Mouse (Mus musculus): ENCODE measurements around the gene Vegfb.

The Vegfb gene

DNA sequence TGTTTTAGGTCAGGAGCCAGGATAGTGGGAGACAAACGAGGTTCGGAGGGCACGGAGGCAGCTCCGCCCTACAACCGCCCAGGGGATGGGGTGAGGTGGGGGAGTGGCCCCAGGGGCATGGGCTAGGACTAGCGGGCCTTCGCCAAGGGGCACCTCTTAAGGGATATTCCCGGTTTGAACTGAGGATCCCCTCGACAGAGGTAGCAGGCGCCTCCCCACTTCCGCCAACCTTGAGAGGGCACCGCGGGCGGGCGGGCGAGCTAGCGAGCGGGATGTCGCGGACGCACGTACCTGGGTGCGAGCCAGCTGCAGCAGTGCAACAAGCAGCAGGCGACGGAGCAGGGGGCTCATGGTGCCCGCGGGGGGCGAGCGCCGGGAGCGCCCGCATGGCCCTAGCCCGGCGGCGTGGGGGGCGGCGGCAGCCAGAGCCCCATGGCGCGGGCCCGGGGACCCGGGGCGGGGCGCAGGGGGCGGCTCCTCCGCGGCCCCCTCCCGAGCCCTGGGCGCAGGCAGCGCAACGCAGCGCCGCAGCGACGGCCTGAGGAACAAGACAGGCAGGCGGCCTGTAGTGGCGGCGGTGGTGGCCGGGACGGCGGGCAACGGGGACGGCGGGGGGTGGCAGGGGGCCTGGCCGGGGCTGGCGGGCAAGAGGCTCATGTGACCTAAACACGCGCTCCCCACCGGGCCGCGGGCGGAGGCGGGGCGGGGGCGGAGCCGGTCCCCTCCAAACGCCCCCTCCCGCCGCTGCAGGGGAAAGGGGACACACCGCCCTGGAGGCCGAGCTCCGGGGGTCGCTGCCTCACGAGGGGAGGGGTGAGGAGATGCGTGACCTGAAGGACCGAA, at the start of gene Vegfb:
Gene Vegfb (minus strand): TSS at position 591 of the 843 bp plus-strand sequence.
- DNase-seq (ENCODE audit: extremely low spot score) = peak; percentile 81

DNA sequence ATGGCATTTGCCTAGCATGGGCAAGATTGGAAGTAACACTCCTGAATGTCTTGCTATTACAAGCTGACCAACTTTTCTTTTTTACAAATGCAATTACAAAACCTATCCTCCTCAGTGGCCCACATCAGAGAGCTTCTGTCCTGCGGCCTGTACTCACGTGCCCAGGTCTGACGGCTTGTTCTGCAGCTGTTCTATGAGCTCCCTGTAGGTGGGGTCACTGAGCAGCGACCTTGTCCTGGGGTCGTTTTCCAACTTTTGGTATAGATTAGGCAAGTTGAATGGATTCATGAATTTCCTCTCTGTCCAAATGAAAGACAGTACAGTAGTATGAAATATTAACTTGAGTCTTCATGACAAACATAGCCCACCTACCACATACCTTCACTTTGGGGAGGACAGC, 46.6 kb upstream of the Vegfb start:
- DNase-seq (ENCODE audit: extremely low spot score) = no peak

DNA sequence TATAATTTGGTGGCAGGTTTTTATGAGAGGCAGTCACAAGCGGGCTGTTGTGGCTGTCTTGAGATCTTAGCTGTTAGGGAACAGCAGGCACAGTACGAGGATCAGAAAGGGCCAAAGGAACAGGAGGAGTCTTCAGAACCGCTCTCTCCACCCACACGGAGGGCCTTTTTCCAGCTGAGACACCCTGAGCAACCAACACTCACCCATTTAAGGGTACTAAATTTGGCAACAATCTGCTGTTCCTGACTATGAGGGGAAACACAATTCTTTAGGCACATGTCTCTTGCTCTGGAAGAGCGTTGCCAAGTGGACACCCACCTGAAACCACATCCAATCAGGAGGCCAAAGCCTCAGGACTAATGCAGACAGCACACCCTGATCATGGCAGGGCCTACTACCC, 42.1 kb upstream of the Vegfb start:
- no peak for DNase-seq (ENCODE audit: extremely low spot score)

DNA sequence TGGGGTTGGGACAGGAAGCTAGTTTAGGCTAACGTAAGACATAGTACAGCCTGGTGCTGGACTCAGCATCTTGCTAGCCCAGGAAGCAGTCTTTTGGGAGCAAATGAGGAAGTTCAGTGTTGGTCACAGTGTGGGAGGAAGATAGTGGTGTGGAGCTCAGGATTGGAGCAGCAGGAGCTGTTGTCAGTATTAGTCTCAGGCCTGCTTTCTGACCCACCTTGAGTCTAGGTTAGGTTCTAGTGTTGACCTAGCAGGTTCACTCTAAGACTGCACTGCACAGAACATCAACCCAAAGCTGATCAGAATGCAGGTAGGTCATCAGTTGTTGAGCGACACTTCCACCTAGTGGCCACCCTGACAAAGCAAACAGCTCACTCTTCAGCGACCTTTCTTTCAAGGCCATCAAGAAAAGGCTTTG, 32.8 kb upstream of the Vegfb start:
- DNase-seq (ENCODE audit: extremely low spot score) = no peak

DNA sequence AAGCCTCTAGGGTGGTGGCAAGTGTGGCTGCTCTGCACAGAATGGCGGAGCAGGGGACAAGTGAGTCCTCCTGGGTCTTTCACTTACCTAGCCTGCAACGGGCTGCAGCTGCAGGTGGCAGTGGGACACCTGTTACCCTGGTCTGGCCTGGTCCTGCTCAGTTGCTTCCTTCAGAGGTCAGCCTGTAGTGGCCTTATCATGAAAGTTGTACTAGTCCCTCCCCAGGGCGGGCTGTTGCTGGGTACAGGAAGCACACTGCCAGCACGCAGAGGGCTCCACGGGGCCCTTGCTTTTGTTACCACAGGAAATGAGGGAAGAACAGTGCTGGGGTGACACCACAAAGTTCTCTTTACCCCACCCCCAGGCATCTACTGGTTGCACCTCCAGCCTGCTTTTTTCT, 31.7 kb upstream of the Vegfb start, which contains the start of gene Fermt3:
Gene Fermt3 (minus strand): TSS at position 279 of the 400 bp plus-strand sequence.
- no peak for DNase-seq (ENCODE audit: extremely low spot score)

DNA sequence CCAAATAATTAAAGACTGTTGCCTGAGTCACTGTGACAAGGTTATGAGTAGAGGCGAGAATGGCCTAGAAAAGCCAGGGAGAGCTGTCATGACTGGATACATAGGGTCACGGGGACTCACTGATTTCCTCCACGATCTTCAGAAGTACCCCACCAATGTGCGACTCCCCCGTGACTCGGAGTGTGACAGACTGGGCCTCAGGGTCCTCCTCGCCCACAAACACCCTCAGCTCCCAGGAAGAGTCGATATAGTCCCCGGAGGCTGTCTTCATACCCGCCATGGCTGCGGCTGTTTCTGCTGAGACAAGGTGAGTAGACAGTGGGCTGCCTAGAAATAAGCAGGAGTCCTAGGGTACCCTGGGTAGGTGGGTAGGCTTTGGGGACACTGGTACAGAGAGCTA, 31.1 kb upstream of the Vegfb start:
- no peak for DNase-seq (ENCODE audit: extremely low spot score)

DNA sequence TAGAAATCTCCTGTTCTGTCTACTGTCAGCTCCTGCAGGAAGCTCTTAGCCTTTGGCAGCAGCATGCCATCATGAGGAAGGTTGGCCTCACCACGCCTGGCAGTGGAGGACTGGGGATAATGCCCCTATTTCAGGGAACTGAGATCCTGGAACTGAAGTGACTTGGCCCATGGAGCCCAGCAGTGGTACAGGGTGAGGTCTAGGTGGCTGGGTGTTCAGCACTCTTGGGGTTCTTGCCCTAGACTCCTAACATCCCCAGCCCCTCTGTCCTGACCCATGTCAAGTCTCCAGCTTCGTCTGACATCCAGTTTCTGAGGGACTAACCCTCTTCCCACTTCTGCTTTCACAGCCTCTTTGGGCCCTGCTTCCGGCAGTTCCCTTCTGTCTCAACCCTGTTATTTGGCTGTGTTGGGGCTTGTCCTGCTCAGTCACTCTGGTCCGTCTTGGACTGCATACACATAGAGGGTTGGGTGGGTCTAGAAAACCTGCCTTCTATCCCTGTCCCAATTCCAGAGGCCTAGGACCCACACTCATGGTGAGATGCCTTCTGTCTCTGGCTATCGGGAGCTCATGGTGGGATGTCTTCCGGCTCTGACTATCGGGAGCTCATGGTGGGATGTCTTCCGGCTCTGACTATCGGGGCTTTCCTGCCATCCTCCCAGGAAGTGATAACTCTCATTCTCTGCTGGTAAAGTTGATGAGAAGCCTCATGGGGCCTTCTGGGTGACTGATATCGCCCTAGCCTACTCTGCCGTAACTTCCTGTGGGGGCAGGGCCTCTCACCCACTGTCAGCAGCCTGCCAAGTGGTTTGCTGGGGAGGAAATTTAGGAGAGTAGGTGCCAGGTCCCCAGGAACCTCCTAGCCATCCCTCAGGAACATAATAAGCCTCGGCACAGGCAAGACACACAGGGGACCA, 30.3 kb upstream of the Vegfb start:
- no peak for DNase-seq (ENCODE audit: extremely low spot score)

DNA sequence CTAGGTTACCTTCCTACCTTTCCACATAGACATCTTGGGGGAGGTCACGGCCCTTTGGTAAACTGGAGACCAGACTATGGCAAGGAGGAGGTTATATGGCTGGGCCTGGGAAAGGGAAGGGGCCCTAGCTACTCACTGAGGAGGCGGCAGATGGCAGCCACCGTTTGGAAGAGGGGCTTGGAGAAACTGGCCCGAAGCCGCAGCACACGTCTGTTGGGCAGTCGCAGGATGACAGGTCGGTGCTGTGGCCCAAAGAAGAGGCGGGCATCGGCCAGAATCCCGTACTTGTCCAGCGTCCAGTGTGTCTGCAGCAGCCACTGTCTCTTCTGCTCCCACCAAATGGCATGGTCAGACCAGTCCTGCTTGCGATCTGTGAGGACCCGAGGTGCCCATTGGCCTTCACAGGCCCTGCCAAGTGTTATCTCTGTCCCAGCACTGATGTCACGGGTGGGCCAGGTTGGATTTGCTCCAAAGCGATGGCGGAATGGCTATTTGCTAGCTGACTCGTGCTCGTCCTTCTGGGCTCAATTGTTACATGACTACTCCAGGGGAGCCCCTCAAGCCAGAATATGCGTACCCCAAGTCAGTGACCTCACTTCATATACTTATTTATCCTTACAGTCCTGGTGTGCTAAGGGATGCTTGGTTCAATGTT, 27.2 kb upstream of the Vegfb start:
- DNase-seq (ENCODE audit: extremely low spot score) = no peak

DNA sequence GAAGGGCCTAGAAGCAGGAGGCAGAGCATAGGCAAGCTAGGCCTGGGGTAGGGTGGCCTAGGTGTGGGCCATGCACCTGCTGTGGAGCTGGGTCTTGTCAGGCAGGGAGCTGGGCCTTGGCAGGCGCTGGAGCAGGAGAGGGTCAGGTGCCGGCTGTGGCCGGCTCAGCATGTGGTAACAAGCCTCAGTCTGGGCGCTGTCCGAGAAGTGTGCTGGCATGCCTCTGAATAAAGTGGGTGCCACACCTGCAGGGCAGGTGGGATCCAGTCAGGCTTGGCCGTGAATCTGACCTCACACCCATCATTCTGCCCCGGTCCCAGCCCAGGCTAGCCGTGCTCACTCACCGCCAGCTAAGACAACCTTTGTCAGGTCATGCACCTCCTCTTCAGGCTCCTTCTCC, 26.5 kb upstream of the Vegfb start:
- no peak for DNase-seq (ENCODE audit: extremely low spot score)

DNA sequence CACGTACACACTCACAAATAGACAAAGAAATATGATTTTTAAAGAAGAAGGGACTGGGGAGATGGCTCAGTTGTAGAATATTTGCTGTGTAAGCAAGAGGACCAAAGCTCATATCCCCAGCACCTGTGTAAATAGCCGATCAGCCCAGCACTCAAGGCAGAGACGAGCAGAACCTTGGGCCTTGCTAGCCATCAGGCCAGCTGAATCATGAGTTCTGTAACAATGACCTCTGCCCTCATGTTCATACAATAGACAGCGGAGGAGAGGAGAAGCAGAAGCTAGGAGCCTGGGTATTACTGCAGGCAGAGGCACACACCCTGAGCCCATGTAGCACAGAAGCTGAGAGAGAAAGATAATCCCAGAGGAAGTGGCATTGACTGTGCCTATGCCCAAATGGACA, 25.0 kb upstream of the Vegfb start:
- no peak for DNase-seq (ENCODE audit: extremely low spot score)

DNA sequence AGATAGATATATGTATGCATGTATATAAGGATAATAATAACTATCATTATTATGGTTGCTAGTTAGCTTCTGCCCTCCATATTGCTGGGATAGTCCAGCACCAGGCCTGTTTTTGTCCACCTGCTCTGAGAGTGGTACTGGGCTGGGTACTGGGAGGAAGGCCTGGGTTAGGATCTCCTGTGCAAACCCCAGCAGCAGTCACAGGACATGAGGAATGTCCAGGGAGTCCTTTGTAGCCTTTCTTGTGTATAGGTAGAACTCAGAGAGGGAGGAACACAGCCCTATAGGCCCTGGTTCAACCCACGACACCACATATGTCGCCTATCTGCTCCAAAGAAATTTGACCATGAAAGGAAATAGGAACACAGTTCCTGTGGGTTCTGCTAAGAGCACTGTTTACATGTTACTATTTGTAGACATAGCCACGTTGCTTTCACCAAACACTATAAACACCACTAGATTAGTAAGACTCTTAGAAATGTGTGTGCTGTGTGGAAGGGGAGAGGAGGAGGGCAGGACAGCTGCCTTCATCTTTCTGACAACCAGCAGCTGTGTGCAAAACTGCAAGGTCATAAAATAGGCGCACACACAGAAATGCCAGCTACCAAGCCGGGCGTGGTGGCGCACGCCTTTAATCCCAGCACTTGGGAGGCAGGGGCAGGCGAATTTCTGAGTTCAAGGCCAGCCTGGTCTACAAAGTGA, 19.6 kb upstream of the Vegfb start:
- no peak for DNase-seq (ENCODE audit: extremely low spot score)

DNA sequence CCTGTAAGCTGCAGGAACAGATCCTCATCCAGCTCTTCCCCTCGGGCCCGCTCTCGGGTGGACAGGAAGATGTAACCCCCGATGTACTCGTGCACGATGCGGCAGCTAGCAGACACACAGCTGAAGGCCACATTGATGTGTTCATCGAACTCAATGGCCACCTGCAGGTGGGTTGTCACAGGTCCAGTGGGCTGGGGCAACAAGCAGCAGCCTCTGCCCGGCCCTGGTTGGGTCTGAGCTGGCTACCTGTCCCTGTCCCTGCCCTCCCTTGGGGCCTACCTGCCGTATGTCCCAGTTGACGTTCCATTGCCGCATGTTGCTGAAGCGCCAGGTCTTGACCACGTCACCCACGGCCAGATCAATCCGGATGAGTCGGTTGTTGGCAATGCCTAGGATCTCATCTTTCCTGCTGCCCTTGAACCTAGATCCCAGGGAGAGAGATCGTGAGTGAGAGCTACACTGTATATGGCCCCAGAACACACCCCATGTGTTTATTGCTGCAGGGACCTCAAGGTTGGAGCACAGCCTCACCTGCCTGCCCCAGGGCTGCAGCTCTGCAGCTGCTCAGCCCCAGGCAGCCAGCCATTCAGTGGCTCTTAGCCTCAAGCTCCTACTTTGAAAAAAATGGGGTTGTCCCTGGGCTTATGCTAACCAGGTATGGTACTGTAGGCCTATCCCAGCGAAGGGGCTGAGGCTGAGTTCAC, 12.1 kb upstream of the Vegfb start:
- DNase-seq (ENCODE audit: extremely low spot score) = no peak

DNA sequence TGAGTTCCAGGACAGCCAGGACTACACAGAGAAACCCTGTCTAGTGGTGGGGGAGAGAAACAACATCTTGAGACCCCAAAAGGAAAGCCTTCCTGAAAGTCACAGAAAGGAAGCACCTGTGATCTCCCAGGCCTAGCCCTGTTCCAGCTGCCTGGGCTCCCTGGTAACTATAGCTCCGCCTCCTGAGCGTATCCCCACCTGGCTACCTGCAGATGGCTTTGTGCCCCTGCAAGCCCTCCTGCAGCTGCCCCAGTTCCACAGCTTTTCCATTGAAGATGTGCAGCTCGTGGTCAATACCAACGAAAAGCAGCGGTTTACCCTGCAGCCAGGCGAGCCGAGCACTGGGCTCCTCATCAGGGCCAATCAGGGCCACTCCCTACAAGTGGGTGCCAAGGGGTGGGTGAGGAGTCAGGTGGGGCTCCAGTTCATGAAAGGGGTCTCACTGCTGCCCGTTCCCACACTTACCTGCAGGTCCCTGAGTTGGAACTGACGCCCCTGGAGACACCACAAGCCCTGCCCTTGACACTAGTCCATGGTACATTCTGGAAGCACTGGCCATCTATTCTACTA, 10.4 kb upstream of the Vegfb start:
- DNase-seq (ENCODE audit: extremely low spot score) = no peak

DNA sequence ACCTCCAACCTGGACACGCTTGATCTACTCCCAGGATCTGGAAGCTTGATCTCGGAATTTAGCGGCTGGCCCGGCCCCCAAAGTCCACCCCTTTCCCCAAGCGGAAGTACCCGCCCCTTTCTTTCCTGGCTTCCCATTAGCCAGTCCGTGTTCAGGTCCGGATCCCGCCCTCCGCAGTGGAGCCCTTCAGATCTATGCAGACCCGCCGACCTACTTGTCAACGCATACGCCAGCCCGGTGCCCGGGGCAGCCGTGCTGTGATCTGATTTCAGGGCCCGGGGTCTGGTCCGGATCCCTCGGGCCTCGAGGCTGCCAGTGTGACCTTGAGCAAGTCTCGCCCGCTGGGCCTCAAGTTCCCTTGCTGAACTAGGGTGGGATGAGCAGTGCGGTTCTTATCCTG, 8.6 kb upstream of the Vegfb start, which contains the start of the genes Nudt22 and Trpt1:
Gene Nudt22 (minus strand): TSS at position 112 of the 400 bp plus-strand sequence.
Gene Trpt1 (plus strand): TSS at position 126 of the 400 bp plus-strand sequence.
- peak; percentile 88 for DNase-seq (ENCODE audit: extremely low spot score)

DNA sequence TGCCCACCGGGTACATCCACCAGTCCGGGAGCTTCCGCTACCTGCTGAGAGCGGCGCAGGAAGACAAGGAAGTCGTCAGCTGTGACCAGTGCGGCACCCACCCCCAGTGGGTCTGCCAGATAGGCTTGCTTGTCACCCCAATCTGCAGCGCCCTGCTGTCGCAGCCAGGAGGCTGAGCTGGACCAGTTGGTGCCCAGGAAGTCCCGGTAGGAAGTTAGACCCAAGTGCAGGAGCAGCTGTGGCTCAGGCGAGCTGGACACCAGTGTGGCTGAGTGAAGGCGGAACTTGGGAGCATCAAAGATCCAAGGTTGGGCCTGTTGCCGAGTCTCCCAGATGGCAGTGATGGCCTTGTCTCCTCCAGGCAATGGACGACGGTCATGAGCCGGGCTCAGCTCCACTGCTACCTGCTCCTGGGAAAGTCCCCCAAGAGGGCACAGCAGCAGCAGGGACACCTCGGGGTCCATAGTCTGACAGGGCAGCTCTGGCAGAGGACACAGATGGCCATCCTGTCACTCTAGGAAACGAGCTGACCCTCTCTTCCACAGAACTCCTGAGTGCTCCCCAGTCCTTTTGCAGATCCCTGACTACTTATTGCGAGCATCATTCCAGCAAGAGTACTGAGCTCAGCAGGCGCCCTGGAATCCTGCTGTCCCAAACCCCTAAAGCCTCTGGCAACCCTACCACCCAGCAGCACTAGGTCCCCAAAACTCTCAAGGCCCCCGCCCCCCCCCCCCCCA, 8.0 kb upstream of the Vegfb start:
- DNase-seq (ENCODE audit: extremely low spot score) = no peak

DNA sequence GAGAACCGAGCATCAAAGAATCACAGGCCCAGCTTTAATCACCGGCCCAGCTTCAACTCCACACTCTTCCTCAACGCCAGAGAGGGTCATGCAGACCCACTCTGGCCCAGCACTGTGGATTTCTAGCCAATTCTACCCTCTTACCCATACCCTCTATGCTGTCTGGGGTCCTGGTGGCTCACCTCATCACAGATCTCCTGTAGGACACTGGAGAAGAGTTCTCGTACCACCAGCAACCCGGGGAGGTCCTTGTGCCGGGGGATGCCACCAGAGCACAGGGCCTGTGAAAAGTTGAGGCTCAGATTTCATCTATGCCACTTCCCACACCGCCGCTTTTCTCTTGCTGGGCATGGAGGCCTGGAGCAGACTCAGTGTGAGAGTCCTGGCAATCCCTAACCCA, 7.0 kb upstream of the Vegfb start:
- DNase-seq (ENCODE audit: extremely low spot score) = no peak

DNA sequence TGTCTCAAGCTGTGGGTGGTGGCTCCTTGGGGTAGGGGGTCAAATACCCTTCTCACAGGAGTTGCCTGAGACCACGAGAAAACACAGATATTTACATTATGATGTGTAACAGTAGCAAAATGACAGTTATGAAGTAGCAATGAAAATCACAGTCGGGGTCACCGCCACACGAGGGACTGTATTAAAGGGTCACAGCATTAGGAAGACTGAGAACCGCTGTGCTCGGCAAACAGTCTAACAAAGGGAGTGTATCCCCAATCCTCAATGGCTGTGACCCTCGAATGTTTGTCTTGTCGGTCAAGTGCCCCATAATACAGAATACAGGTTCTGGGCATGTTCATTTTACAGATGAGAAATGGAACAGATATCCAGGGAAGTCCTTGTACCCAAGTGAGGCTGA, 6.6 kb upstream of the Vegfb start:
- DNase-seq (ENCODE audit: extremely low spot score) = no peak

DNA sequence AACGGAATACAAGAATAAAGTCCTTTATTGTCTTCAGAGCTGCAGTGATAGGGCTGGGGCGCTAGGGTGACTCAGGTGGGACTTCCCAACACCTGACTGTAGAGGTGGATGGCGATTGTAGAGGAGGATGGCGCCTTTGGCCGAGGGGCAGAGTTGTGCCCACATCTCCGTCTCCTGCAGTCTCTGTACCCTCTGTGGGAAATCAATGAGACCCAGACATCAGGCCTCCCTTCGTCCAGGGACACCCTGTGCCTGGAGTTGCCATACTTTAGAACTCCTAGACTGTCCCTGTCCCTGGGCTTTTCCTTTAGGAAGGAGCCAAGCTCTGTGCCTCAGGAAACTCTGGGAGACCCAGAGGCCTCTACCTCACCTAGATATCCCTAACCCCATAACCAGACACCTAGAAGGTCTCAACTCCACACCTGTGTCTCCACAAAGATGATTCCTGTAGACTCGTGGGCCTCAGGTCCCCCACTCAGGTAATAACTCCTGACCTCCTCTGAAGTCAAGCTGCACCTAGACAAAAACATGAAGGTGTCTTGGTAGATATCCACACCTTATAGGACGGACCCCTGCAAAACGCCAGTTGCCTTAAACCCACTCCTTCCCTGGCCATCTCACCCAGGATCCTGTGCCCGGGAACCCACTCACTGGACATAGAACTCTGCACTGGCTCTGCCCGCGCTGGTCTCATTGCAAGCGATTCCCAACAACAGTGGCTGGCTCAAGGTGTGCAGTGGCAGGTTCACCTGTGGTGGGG, 5.7 kb upstream of the Vegfb start:
- DNase-seq (ENCODE audit: extremely low spot score) = no peak

Measured in embryo, embryonic 9.5 days (tissue).